Mouse (Mus musculus): ENCODE results near the gene Sgms1.

GRCm38 (mm10) chr19:32377701-32378325, 11.7 kb downstream of the Sgms1 start:
- TF ChIP-seq POLR2A (IDR thresholded peaks at IDR 0.05; ENCODE audit: low read depth, low read length) (no peak), CTCF (IDR thresholded peaks at IDR 0.05; ENCODE audit: borderline replicate concordance, insufficient read depth, low read length) (no peak)

All from embryonic fibroblast, embryonic 13.5 days (primary cell).